Mouse (Mus musculus) CH12.LX (cell line): ENCODE results near the gene Rnf38. TPM values are rescaled to one million over a fixed set of nuclear protein-coding genes. Genes with fewer than 3 reads are reported as not detected.
A peak's percentile ranks its signal among the peaks of the same experiment; 100 is the strongest.

Experiments used
- DNase-seq: peaks from one replicate; pipeline ENCODE4 v3.0.0-alpha.2; 2013; ENCODE audit errors: extremely low read depth
- H3K27ac ChIP-seq: 2 replicates; pipeline ENCODE4 v1.5.1; 2012; ENCODE audit warnings: low read depth, mild to moderate bottlenecking, control low read depth, moderate library complexity; ENCODE audit not compliant: insufficient read depth
- H3K27me3 ChIP-seq: replicated peaks from 2 replicates; pipeline ENCODE3; 2012; ENCODE audit warnings: inconsistent platforms
- H3K36me3 ChIP-seq, 2 experiments: replicated peaks in 1 of 2; 2 replicates each; pipeline versions ENCODE3 to v1.6.1; 2012; ENCODE audit warnings: inconsistent platforms in 1 of 2, low read length in 1 of 2, mild to moderate bottlenecking in 1 of 2, mixed read lengths in 1 of 2, moderate library complexity in 1 of 2; ENCODE audit not compliant: control insufficient read depth in 1 of 2, insufficient read depth in 1 of 2
- H3K4me1 ChIP-seq, 2 experiments: 2 replicates each; pipeline ENCODE4 v1.6.1; 2012; ENCODE audit warnings: inconsistent platforms in 1 of 2, moderate library complexity in 1 of 2; ENCODE audit not compliant: insufficient read depth in 2 of 2, control insufficient read depth in 1 of 2
- H3K4me2 ChIP-seq: 2 replicates; pipeline ENCODE4 v1.6.1; 2012; ENCODE audit warnings: low read depth, mild to moderate bottlenecking, control low read depth; ENCODE audit not compliant: poor library complexity, insufficient read depth, severe bottlenecking
- H3K4me3 ChIP-seq, 3 experiments: fragments of 150-350 bp in 1 of 3; sonication (generic) in 1 of 3; replicated peaks in 1 of 3; 2 replicates each; pipeline versions ENCODE3 to v1.5.1; 2011 to 2012; ENCODE audit warnings: low read depth in 2 of 3, low read length in 2 of 3, mild to moderate bottlenecking in 2 of 3, moderate library complexity in 2 of 3, control low read depth in 1 of 3, improper control_type of control experiment in 1 of 3, inconsistent platforms in 1 of 3, mixed read lengths in 1 of 3; ENCODE audit not compliant: poor library complexity in 1 of 3
- H3K79me2 ChIP-seq: replicated peaks from 2 replicates; pipeline ENCODE4 v1.6.1; 2012; ENCODE audit warnings: mild to moderate bottlenecking, moderate library complexity; ENCODE audit not compliant: control insufficient read depth, poor library complexity, insufficient read depth, severe bottlenecking; ENCODE audit errors: extremely low read depth
- H3K9ac ChIP-seq: 2 replicates; pipeline ENCODE4 v1.6.1; 2012; ENCODE audit warnings: low read depth, mild to moderate bottlenecking, control low read depth, moderate library complexity; ENCODE audit not compliant: insufficient read depth
- H3K9me3 ChIP-seq: replicated peaks from 2 replicates; pipeline ENCODE3; 2012; ENCODE audit warnings: low read length, inconsistent platforms, mixed read lengths
- BHLHE40 ChIP-seq: IDR thresholded peaks from 2 replicates; pipeline ENCODE4 v1.6.1; 2011; ENCODE audit warnings: mild to moderate bottlenecking, low read depth, low read length, improper control_type of control experiment
- CHD1 ChIP-seq: IDR thresholded peaks from 2 replicates; pipeline ENCODE4 v1.6.1; 2012; ENCODE audit warnings: low read depth, low read length, improper control_type of control experiment, inconsistent platforms
- CTCF ChIP-seq, 2 experiments: IDR thresholded peaks in 1 of 2; conservative IDR thresholded peaks in 1 of 2; 2 replicates each; pipeline ENCODE4 v1.5.1; 2011 to 2012; ENCODE audit warnings: low read depth in 2 of 2, low read length in 2 of 2, improper control_type of control experiment in 1 of 2, inconsistent platforms in 1 of 2, mild to moderate bottlenecking in 1 of 2, moderate library complexity in 1 of 2
- E2F4 ChIP-seq: IDR thresholded peaks from 2 replicates; pipeline ENCODE4 v1.6.1; 2011; ENCODE audit warnings: low read depth, low read length, improper control_type of control experiment; ENCODE audit not compliant: insufficient replicate concordance
- ELF1 ChIP-seq: IDR thresholded peaks from 2 replicates; pipeline ENCODE4 v1.6.1; 2014; ENCODE audit warnings: low read depth, mild to moderate bottlenecking, inconsistent platforms, low read length, improper control_type of control experiment
- GABPA ChIP-seq: IDR thresholded peaks from 2 replicates; pipeline ENCODE4 v1.6.1; 2012; ENCODE audit warnings: low read depth, low read length, improper control_type of control experiment, inconsistent platforms; ENCODE audit not compliant: insufficient replicate concordance
- HCFC1 ChIP-seq: IDR thresholded peaks from 2 replicates; pipeline ENCODE4 v1.6.1; 2012; ENCODE audit warnings: low read depth, mild to moderate bottlenecking, inconsistent platforms, low read length, improper control_type of control experiment
- IRF4 ChIP-seq: IDR thresholded peaks from 2 replicates; pipeline ENCODE4 v1.6.1; 2014; ENCODE audit warnings: low read depth, mild to moderate bottlenecking, inconsistent platforms, low read length, improper control_type of control experiment
- JUN ChIP-seq: IDR thresholded peaks from 2 replicates; pipeline ENCODE4 v1.6.1; 2011; ENCODE audit warnings: low read depth, mild to moderate bottlenecking, low read length, improper control_type of control experiment, moderate library complexity; ENCODE audit not compliant: insufficient read depth
- KAT2A ChIP-seq: IDR thresholded peaks from 2 replicates; pipeline ENCODE4 v1.6.1; 2012; ENCODE audit warnings: low read length, improper control_type of control experiment, inconsistent platforms; ENCODE audit not compliant: insufficient replicate concordance
- MAZ ChIP-seq: IDR thresholded peaks from 2 replicates; pipeline ENCODE4 v1.6.1; 2012; ENCODE audit warnings: low read depth, mild to moderate bottlenecking, inconsistent platforms, low read length, improper control_type of control experiment, moderate library complexity
- MXI1 ChIP-seq: IDR thresholded peaks from 2 replicates; pipeline ENCODE4 v1.6.1; 2011; ENCODE audit warnings: mild to moderate bottlenecking, low read depth, low read length, improper control_type of control experiment
- NELFE ChIP-seq: IDR thresholded peaks from 2 replicates; pipeline ENCODE4 v1.6.1; 2011; ENCODE audit warnings: low read depth, low read length, improper control_type of control experiment
- NRF1 ChIP-seq: IDR thresholded peaks from 2 replicates; pipeline ENCODE4 v1.6.1; 2014; ENCODE audit warnings: low read depth, mild to moderate bottlenecking, inconsistent platforms, low read length, improper control_type of control experiment, moderate library complexity
- PAX5 ChIP-seq: IDR thresholded peaks from 2 replicates; pipeline ENCODE4 v1.6.1; 2012; ENCODE audit warnings: low read length, inconsistent platforms, mixed read lengths
- POLR2A ChIP-seq: IDR thresholded peaks from 2 replicates; pipeline ENCODE4 v1.6.1; 2011; ENCODE audit warnings: low read depth, mild to moderate bottlenecking, improper control_type of control experiment, low read length
- POLR2AphosphoS2 ChIP-seq: IDR thresholded peaks from 2 replicates; pipeline ENCODE4 v1.6.1; 2011; ENCODE audit warnings: low read depth, low read length, improper control_type of control experiment
- RAD21 ChIP-seq: IDR thresholded peaks from 2 replicates; pipeline ENCODE4 v1.6.1; 2011; ENCODE audit warnings: low read depth, mild to moderate bottlenecking, low read length, improper control_type of control experiment, moderate library complexity
- SIN3A ChIP-seq: IDR thresholded peaks from 2 replicates; pipeline ENCODE4 v1.6.1; 2012; ENCODE audit warnings: low read length, improper control_type of control experiment, inconsistent platforms
- SMC3 ChIP-seq: IDR thresholded peaks from 2 replicates; pipeline ENCODE4 v1.6.1; 2011; ENCODE audit warnings: low read depth, low read length, improper control_type of control experiment
- ZC3H11A ChIP-seq: IDR thresholded peaks from 2 replicates; pipeline ENCODE4 v1.6.1; 2012; ENCODE audit warnings: low read depth, mild to moderate bottlenecking, inconsistent platforms, low read length, improper control_type of control experiment
- ZKSCAN1 ChIP-seq: IDR thresholded peaks from 2 replicates; pipeline ENCODE4 v1.6.1; 2012; ENCODE audit warnings: low read depth, inconsistent platforms, low read length, improper control_type of control experiment, borderline replicate concordance
- ZMIZ1 ChIP-seq: IDR thresholded peaks from 2 replicates; pipeline ENCODE4 v1.6.1; 2012; ENCODE audit warnings: low read depth, mild to moderate bottlenecking, inconsistent platforms, low read length, improper control_type of control experiment
- ZNF384 ChIP-seq: IDR thresholded peaks from 2 replicates; pipeline ENCODE4 v1.6.1; 2012; ENCODE audit warnings: low read depth, low read length, improper control_type of control experiment, inconsistent platforms
- dilution Hi-C: fragments of 300-500 bp; cut with MboI; formaldehyde crosslinking; loops from 2 replicates; pipeline ENCODE4 v1.14.3; 2020; ENCODE audit warnings: low sequenced_read_pairs; ENCODE audit not compliant: extremely low pct_unique_long_range_greater_than_20kb, extremely low pct_ligation_motif_present
- in situ Hi-C: fragments of 300-500 bp; cut with MboI; formaldehyde crosslinking; loops from 3 replicates; pipeline ENCODE4 v1.14.3; 2019; ENCODE audit warnings: low sequenced_read_pairs, low pct_ligation_motif_present, low pct_unique_long_range_greater_than_20kb, mixed read lengths
- polyA plus RNA-seq: library from polyadenylated mRNA; unstranded; fragments of >175 nt; gene quantifications from 2 replicates; pipeline ENCODE4 v1.2.1, GENCODE M21; 2012; ENCODE audit warnings: low read depth; ENCODE audit not compliant: insufficient read length
- total RNA-seq, 2 experiments: library from RNA; depleted of rRNA; stranded (reverse); fragments of 300-350 nt in 1 of 2; fragments of >200 nt in 1 of 2; gene quantifications; 2 replicates each; pipeline ENCODE4 v1.2.3; 2012 to 2014

Gene Rnf38
- total and polyA plus RNA-seq, 3 experiments = 5.4 to 13.2 (median 6.6) TPM

DNA sequence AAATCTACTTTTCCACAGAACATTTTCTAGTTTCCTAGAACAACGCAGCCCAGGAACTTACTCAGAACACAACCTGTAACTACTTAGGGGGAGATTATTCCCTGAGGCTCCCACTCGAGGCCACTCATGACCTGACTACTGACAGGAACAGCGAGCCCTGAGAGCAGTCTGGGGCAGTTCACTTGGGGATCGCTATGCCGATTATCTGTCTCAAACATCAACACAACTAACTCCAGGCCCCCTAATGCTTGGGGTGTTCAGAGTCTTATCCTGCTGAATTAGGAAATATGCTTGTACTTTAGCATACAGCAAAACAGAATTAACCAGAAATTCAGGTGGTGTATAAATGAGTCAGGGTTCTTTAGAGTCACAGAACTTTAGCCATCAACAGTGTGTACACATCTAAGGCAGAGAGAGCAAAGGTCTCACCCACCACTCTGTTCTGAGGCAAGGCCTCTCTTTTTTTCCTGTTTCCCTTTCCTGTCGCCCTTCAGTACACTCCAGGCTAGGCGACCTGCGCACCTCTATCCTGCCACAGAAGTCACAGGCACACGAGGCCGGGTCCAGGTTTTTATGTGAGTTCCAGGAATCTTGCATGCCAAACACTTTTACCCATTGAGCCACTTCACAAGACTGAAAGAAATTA, 16.7 kb downstream of the Rnf38 start:
- Histone ChIP-seq H3K9me3 (no peaks in the 10 kb centered on the region), H3K4me1 (no peaks in the 10 kb centered on the region), H3K36me3 (no peaks in the 10 kb centered on the region), H3K27me3 (no peaks in the 10 kb centered on the region), H3K4me2 (no peak overlapping the region), H3K4me3 (no peak overlapping the region), H3K79me2 (no peaks in the 10 kb centered on the region), H3K27ac (no peak overlapping the region), H3K9ac (no peak overlapping the region)
- TF ChIP-seq CHD1 = no peak
- DNase-seq = no peak
- in situ Hi-C loops = no loop called here
- dilution Hi-C loops = no loop called here

DNA sequence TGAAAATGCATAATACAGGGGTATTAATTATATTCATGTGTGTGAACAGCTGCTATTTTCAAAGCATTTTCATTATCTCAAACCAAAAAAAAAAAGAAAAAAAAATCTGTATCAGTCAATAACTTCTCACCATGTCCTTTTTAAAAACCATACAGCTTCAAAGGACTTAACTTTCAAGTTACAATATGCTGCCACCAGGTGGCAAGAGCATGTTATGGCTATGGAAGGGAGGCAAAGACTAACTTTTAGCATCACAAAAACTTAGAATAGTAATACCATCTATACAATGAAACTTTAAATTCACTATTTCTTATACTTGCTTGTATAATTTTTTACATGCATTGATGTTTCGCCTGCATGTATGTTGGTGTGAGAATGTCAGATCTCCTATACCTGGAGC, 33.6 kb downstream of the Rnf38 start:
- Histone ChIP-seq H3K27me3 (no peaks in the 10 kb centered on the region), H3K4me2 (no peak overlapping the region), H3K4me3 (no peak overlapping the region), H3K4me1 (no peaks in the 10 kb centered on the region)
- DNase-seq = peak; percentile 38
- TF ChIP-seq NRF1 = no peak
- no peak for TF ChIP-seq ELF1
- TF ChIP-seq RAD21 = peak; percentile 68
- no peak for TF ChIP-seq POLR2AphosphoS2
- TF ChIP-seq ZNF384 = no peak
- no peak for TF ChIP-seq NELFE
- no peak for TF ChIP-seq JUN
- peak; percentile 83 for TF ChIP-seq SMC3
- no peak for TF ChIP-seq IRF4
- no peak for TF ChIP-seq CHD1
- TF ChIP-seq MAZ = no peak
- no peak for TF ChIP-seq MXI1
- TF ChIP-seq GABPA = no peak
- no peak for TF ChIP-seq BHLHE40
- TF ChIP-seq HCFC1 = no peak
- peak; percentile 9; the same call in 1 of the 2 replicates for TF ChIP-seq ZC3H11A
- no peak for TF ChIP-seq ZKSCAN1
- TF ChIP-seq CTCF (conservative IDR thresholded peaks at IDR 0.05 in 1 of 2, IDR thresholded peaks at IDR 0.05 in 1 of 2; ENCODE audit: low read depth in 2 of 2, low read length in 2 of 2) = peak; percentile 39 to 81; a peak in 3 of 4 replicates
- no peak for TF ChIP-seq SIN3A
- TF ChIP-seq E2F4 = no peak
- no peak for TF ChIP-seq ZMIZ1
- TF ChIP-seq PAX5 = no peak
- TF ChIP-seq POLR2A = no peak
- TF ChIP-seq KAT2A = no peak
- TF ChIP-seq, all 38 proteins: peak for 4
- Histone ChIP-seq H3K9ac (no peak overlapping the region), H3K36me3 (no peaks in the 10 kb centered on the region), H3K79me2 (no peaks in the 10 kb centered on the region), H3K9me3 (no peaks in the 10 kb centered on the region), H3K27ac (no peak overlapping the region)
- dilution Hi-C loops = no loop called here
- in situ Hi-C loops = loop anchor here (10.0 kb wide), 1 partner anchor 95 kb away; no protein-coding TSS in a partner anchor
